Mouse (Mus musculus) hindbrain, embryonic 16.5 days (tissue): ENCODE measurements at regions not wholly inside any gene's neighbourhood (a gene's known extent, or its start where the extent isn't known, plus 50 kb on each side); places are given as distances from the start of the nearest gene placed in this dataset.

Experiments
- ATAC-seq: fragments of 200-750 bp; cut with Nextera tagmentation; 2 replicates; pipeline ENCODE4 v1.8.0; 2017; ENCODE audit warnings: moderate TSS enrichment, moderate library complexity
- H3K27ac ChIP-seq: fragments of 300-500 bp; sonication (generic); 2 replicates; pipeline ENCODE4 v1.5.1; 2014; ENCODE audit warnings: low read depth, mild to moderate bottlenecking, control low read depth, low read length, moderate library complexity
- H3K27me3 ChIP-seq: fragments of 300-500 bp; sonication (generic); replicated peaks from 2 replicates; pipeline ENCODE4 v1.6.1; 2014; ENCODE audit warnings: low read length; ENCODE audit not compliant: control insufficient read depth, insufficient read depth
- H3K36me3 ChIP-seq: fragments of 300-500 bp; sonication (generic); 2 replicates; pipeline ENCODE4 v1.6.1; 2014; ENCODE audit warnings: mild to moderate bottlenecking, low read length, moderate library complexity, mixed read lengths; ENCODE audit not compliant: control insufficient read depth, insufficient read depth
- H3K4me1 ChIP-seq: fragments of 300-500 bp; sonication (generic); 2 replicates; pipeline ENCODE4 v1.6.1; 2014; ENCODE audit warnings: low read depth, low read length; ENCODE audit not compliant: control insufficient read depth, insufficient read depth
- H3K4me2 ChIP-seq: fragments of 300-500 bp; sonication (generic); 2 replicates; pipeline ENCODE4 v1.6.1; 2014; ENCODE audit warnings: mild to moderate bottlenecking, low read length, control low read depth, moderate library complexity
- H3K4me3 ChIP-seq: fragments of 300-500 bp; sonication (generic); 2 replicates; pipeline ENCODE4 v1.5.1; 2014; ENCODE audit warnings: mild to moderate bottlenecking, low read length, control low read depth, moderate library complexity
- H3K9ac ChIP-seq: fragments of 300-500 bp; sonication (generic); 2 replicates; pipeline ENCODE4 v1.6.1; 2014; ENCODE audit warnings: low read depth, mild to moderate bottlenecking, control low read depth, low read length, moderate library complexity
- H3K9me3 ChIP-seq: fragments of 300-500 bp; sonication (generic); 2 replicates; pipeline ENCODE4 v1.6.1; 2014; ENCODE audit warnings: mild to moderate bottlenecking, low read length, moderate library complexity; ENCODE audit not compliant: control insufficient read depth
- WGBS: fragments of 180-500 bp; shearing (Covaris S2); extraction: QIAGEN DNeasy Blood & Tissue Kit; methylation state at CpG from one replicate; pipeline ENCODE4 v1.1.7; 2014; 5-methylcytosine and 5-hydroxymethylcytosine counted together

DNA sequence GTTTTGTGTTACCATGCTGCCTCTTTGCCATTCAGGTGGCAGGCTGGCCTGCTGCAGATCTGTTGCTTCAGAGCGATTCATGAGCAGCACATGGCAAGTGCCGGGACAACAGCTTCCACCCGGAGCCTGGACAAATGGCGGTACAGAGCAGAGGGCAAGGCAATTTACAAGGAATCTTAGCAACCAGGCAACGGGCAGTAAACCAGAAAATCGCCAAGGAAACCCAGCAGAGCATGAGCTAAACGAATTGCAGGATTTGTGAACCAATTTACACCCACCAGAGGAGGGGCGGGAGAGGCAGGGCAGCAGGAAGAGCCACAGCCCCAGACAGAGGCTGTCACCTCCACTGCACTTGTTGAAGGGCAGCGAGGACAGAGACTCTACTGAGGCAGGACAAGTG lies 60.5 kb upstream of the Loxl4 start:
- Histone ChIP-seq H3K4me1 (peaks cover 12% of the 10 kb centered on the region), H3K9me3 (no peaks in the 10 kb centered on the region), H3K4me2 (no peak overlapping the region), H3K27me3 (peaks cover 3% of the 10 kb centered on the region; the same call in 1 of the 2 replicates), H3K36me3 (no peaks in the 10 kb centered on the region), H3K27ac (no peak overlapping the region), H3K9ac (no peak overlapping the region), H3K4me3 (no peak overlapping the region)
- WGBS = 2% methylated on average over 9 of the region's 9 CpGs
- peak; percentile 91 for ATAC-seq

DNA sequence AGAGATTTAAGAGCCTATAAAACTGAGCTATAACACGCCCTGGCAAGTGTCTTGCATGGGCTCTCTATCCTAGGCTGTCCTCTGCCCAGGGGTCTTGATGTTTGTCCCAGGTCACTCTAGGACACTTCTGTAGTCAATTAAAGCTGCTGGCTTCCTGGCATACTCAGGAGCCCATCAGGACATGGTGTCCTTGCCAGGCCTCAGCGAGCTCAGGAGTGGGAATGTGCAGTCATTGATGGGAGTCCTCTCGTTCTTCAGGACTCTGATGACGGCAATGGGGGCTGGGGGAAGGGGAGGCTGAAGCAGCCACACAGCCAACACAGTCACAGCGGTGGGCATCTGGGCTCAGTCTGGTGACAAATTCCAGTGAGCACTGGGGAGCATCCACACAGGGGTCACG lies 57.3 kb upstream of the Loxl4 start:
- Histone ChIP-seq H3K4me2 (no peak overlapping the region), H3K4me3 (no peak overlapping the region), H3K4me1 (peaks cover 12% of the 10 kb centered on the region), H3K27ac (no peak overlapping the region), H3K9ac (no peak overlapping the region), H3K9me3 (no peaks in the 10 kb centered on the region), H3K27me3 (peaks cover 3% of the 10 kb centered on the region; the same call in 1 of the 2 replicates), H3K36me3 (no peaks in the 10 kb centered on the region)
- whole genome bisulfite sequencing = 68% methylated on average over 6 of the region's 6 CpGs
- no peak for ATAC-seq

DNA sequence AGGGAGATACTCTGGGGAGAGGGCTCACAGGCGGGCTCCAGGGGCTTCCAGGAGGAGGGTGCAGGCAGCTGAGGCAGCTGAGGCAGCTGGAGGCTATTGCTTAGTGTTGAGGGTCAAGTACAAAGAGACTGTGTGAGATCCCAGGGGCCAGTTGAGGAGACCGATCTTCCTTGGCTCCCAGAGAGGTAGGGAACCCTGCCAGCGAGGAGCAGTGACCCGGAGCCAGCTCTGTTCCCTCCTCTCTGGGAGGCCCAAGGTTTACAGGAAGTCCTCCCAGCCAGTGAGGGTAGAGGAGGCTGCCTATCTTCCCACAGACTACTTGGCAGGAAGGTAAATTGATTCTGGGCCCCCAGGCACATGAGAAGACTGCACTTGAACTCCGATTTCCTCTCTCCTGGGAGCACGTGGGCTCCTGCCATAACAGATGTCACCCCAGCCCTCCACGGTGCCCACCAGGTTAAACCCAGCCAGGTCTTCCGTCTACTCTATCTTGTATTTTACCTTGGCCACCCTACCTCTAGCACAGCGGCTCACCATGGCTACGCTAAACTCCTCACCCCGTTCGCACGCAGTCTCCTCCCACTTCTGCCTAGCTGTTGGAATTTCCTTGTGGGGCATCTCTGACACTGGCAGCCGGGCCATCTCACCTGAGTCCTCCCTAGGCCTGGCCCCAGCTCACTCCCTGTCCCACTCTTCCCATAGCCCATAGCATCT lies 55.9 kb upstream of the Loxl4 start:
- no peak overlapping the region for H3K4me2 ChIP-seq
- no peak overlapping the region for H3K27ac ChIP-seq
- H3K9me3 ChIP-seq = no peaks in the 10 kb centered on the region
- WGBS = 71% methylated on average over 14 of the region's 14 CpGs
- no peak overlapping the region for H3K4me3 ChIP-seq
- peaks cover 6% of the 10 kb centered on the region for H3K4me1 ChIP-seq
- H3K9ac ChIP-seq = no peak overlapping the region
- ATAC-seq = no peak
- peaks cover 3% of the 10 kb centered on the region; the same call in 1 of the 2 replicates for H3K27me3 ChIP-seq
- no peaks in the 10 kb centered on the region for H3K36me3 ChIP-seq

DNA sequence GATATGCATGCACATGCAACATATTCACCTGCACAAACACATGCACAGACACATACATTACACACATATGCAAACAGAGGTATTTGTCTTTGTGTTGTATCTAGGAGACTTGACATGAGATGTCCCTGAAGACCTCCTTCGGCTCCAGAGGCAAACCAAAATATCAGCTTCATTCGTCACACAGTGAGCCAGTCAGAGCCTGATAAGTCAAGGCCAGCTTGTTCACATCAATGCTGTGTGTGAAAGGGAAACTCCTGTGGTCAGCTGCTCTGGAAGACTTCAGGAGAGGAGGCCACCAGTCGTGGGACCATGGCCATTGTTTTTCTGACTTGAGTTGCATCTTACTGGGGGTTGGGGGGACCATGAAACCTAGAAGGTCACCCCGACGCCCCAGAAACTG lies 54.3 kb upstream of the Loxl4 start:
- Histone ChIP-seq H3K4me1 (no peaks in the 10 kb centered on the region), H3K9ac (no peak overlapping the region), H3K9me3 (no peaks in the 10 kb centered on the region), H3K4me2 (no peak overlapping the region), H3K36me3 (no peaks in the 10 kb centered on the region), H3K27me3 (peaks cover 3% of the 10 kb centered on the region; the same call in 1 of the 2 replicates), H3K27ac (no peak overlapping the region), H3K4me3 (no peak overlapping the region)
- ATAC-seq = no peak
- WGBS = 85% methylated on average over 5 of the region's 5 CpGs
